Mouse (Mus musculus) adrenal gland, adult (tissue): ENCODE measurements around the gene St6galnac3.

ENCODE experiments used
- DNase-seq, 2 experiments: peaks; one replicate each; pipeline ENCODE4 v3.0.0; 2022 to 2023; ENCODE audit warnings: low spot score in 1 of 2; ENCODE audit not compliant: inconsistent age in 2 of 2

Gene St6galnac3

GRCm38 (mm10) chr3:153691537-153691936 lies 33.4 kb downstream of the St6galnac3 start:
- no peak for DNase-seq

- DNase-seq = peak; percentile 43 to 60
These were observed 34.4 kb downstream of the St6galnac3 start for GRCm38 (mm10) chr3:153690553-153690952.

GRCm38 (mm10) chr3:153689793-153690291 lies 35.1 kb downstream of the St6galnac3 start:
- DNase-seq = peak; percentile 60 to 75

GRCm38 (mm10) chr3:153687896-153688295 lies 37.1 kb downstream of the St6galnac3 start:
- no peak for DNase-seq

GRCm38 (mm10) chr3:153684909-153685308 lies 40.1 kb downstream of the St6galnac3 start:
- no peak for DNase-seq

- no peak for DNase-seq
These were observed 42.7 kb downstream of the St6galnac3 start for GRCm38 (mm10) chr3:153682303-153682702.

- DNase-seq = no peak
These were observed 43.3 kb downstream of the St6galnac3 start for GRCm38 (mm10) chr3:153681720-153682119.

GRCm38 (mm10) chr3:153675832-153676231 lies 49.1 kb downstream of the St6galnac3 start:
- no peak for DNase-seq

GRCm38 (mm10) chr3:153675073-153675472 lies 49.9 kb downstream of the St6galnac3 start:
- peak in 1 of 2 experiments; percentile 33 for DNase-seq

- DNase-seq = no peak
These were observed 50.6 kb downstream of the St6galnac3 start for GRCm38 (mm10) chr3:153674359-153674758.

- DNase-seq = no peak
These were observed 51.5 kb downstream of the St6galnac3 start for GRCm38 (mm10) chr3:153673451-153673850.

GRCm38 (mm10) chr3:153670953-153671674 lies 53.9 kb downstream of the St6galnac3 start:
- DNase-seq = no peak

- DNase-seq = peak in 1 of 2 experiments; percentile 58
These were observed 55.1 kb downstream of the St6galnac3 start for GRCm38 (mm10) chr3:153669737-153670435.

GRCm38 (mm10) chr3:153669329-153669728 lies 55.6 kb downstream of the St6galnac3 start:
- DNase-seq = no peak

- peak; percentile 59 to 82 for DNase-seq
These were observed 56.3 kb downstream of the St6galnac3 start for GRCm38 (mm10) chr3:153668447-153669290.

GRCm38 (mm10) chr3:153664696-153665095 lies 60.3 kb downstream of the St6galnac3 start:
- peak in 1 of 2 experiments; percentile 29 for DNase-seq

GRCm38 (mm10) chr3:153663841-153664427 lies 61.0 kb downstream of the St6galnac3 start:
- peak in 1 of 2 experiments; percentile 33 for DNase-seq

GRCm38 (mm10) chr3:153662796-153663195 lies 62.2 kb downstream of the St6galnac3 start:
- DNase-seq = no peak

GRCm38 (mm10) chr3:153661927-153662326 lies 63.0 kb downstream of the St6galnac3 start:
- DNase-seq = peak; percentile 66 to 81

- no peak for DNase-seq
These were observed 65.3 kb downstream of the St6galnac3 start for GRCm38 (mm10) chr3:153659575-153660168.
